9 mouse cellular contexts compared by ENCODE assay signal in the genomic region with DNA sequence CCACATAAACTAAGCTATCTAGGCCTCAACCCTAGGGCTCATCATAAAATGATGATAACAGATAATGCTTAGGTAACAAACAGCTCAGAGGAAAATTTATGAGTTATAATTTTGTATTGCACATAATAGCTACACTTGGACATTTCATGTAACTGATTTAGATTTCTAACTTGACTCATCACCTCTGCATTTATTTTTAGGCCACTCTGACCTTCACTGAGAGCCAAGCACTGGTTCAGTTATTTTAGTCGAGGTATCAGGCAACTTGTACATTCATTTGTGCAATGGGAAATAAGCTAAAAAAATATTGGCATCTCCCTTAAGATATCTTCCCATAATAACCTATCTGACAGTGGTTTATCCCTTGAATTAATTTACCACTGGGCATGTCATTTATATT.
"Had no signal": no experiment of that assay in that cellular context is flagged by ENCODE, and none has a peak within 500 bp of the region (broad histone marks: within the 10 kb centered on the region; RNA-seq: fewer than 3 reads in every experiment).

No protein-coding gene starts in this region.

- DNase-seq: kidney, postnatal 14 days; kidney, postnatal 4 days; left cerebral cortex, postnatal 4 days; liver, postnatal 0 days; right cerebral cortex, adult 18-20 months; right cerebral cortex, postnatal 14 days; right cerebral cortex, postnatal 4 days; spleen, adult 18-20 months; thymus, postnatal 25 days had no signal
